Mouse (Mus musculus): ENCODE measurements around the gene Pgap2. TPM values are rescaled to one million over a fixed set of nuclear protein-coding genes. Genes with fewer than 3 reads are reported as not detected.

Gene Pgap2
- polyA plus RNA-seq (2017; shearing (Covaris generic)) = 37.9 TPM

DNA sequence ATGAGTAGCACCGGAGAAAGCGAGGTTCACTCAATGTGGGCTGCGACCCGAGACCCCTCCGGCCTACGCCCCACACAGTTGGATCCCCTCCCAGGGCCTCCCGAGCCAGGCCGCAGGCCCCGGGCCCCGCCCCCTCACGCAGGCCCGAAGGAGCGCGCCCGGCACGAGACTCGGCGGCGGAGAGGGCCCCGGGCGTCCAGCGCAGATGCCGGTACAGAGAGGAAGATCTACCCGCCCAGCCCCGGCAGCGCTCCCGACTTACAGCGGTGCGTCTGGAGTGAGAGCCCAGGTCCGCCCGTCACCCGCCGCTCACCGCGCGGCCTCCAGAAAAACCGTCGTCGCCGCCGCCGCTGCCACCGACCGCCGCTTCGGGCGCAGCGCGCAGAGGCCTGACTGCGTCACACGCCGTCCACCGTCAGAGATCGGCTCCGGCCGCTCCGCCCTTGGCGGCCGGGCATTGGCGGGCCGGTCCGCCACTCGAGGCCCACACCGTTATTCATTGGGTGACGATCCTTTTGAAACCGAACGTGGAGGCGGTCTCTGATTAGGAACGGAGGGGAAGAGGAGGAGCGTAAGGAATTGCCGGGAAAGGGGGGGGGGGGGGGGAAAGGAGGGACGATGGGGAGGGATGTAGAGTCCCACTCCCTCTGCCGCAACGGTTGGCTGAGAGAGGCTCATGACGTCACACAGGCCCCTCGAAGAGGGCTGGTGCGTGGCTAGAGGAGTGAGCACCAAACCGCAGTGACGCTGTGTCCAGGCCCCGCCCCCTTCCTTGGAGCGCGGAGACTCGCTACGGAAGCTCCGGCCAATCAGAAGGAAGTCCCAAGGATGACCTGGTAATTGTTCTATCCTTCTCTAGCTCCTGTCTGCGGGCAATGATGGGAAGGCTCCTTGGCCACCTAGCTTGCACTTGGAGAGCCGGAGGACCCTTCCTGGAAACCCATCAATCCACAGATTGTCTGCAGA, at the start of gene Pgap2, which contains the start of gene Nup98:
Gene Pgap2, plus strand, starts transcription at position 453 of the 966 bp plus-strand sequence.
Gene Nup98, minus strand, starts transcription at position 421 of the 966 bp plus-strand sequence.

GRCm38 (mm10) chr7:102255954-102256353, 45.9 kb downstream of the Pgap2 start, which contains the start of gene Rhog:
TSS of gene Rhog (minus strand) at chr7:102256054.

DNA sequence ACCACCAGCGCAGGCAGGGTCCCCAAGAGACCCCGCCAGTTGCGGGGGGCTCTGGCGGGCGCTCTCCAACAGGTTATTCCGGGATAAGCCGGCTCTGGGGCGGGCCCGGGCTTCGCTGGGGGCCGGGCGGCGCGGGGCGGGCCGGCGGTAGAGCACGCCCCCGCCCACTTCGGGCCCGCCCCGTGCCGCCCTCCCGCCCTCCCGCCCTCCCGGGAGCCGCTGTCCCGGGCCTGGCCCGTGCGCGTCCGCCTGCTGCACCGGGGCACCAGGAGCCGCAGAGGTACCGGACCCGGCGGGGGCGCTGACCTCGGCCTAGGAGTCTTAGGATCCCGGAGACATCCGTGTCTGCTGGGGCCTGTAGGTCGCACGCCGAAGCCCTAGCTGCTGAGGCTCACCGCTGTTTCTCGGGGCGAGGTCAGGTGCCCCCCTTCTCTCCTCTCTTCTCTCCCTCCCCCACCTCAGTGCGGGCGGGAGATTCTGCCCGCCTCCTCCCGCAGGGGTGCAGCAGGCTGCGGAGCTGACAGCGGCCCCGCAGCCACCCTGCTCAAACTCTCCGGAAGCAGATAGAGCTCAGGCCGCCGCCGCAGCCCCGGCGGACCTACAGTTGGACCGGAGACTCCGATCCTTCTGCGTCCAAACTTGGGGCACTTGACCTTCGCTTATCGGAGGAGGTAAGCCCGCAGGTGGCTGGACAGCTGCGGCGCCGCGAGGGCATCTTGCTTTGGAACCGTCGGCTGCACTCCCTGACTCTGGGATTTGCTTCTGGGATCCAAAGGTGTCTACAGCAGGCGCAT, 57.8 kb downstream of the Pgap2 start, which contains the start of gene Stim1:
Gene Stim1, plus strand, starts transcription at position 206 of the 794 bp plus-strand sequence.

Other genes starting within 250 kb of the Pgap2 start
- gene Il18bp, start 191.5 kb upstream of the Pgap2 start, polyA plus RNA-seq (2017; shearing (Covaris generic)) = 3.2 TPM
- gene Rnf121, start 144.7 kb upstream of the Pgap2 start, polyA plus RNA-seq (2017; shearing (Covaris generic)) = 20.0 TPM
- gene Xndc1, start 144.7 kb upstream of the Pgap2 start, polyA plus RNA-seq (2017; shearing (Covaris generic)) = 27.8 TPM
- gene Xntrpc, start 144.5 kb upstream of the Pgap2 start, polyA plus RNA-seq (2017; shearing (Covaris generic)) = 0.20 TPM
- gene Trpc2, start 127.1 kb upstream of the Pgap2 start, polyA plus RNA-seq (2017; shearing (Covaris generic)) = not detected
- gene Art1, start 108.5 kb upstream of the Pgap2 start, polyA plus RNA-seq (2017; shearing (Covaris generic)) = not detected
- 0.25 TPM for gene Art5, start 100.7 kb upstream of the Pgap2 start, polyA plus RNA-seq (2017; shearing (Covaris generic))
- not detected for gene Chrna10, start 93.4 kb upstream of the Pgap2 start, polyA plus RNA-seq (2017; shearing (Covaris generic))
- 187 TPM for gene Nup98, start within 50 bp of the Pgap2 start, polyA plus RNA-seq (2017; shearing (Covaris generic))
- gene Rhog, start 45.8 kb downstream of the Pgap2 start, polyA plus RNA-seq (2017; shearing (Covaris generic)) = 608 TPM
- gene Stim1, start 57.6 kb downstream of the Pgap2 start, polyA plus RNA-seq (2017; shearing (Covaris generic)) = 165 TPM
- gene Rrm1, start 231.5 kb downstream of the Pgap2 start, polyA plus RNA-seq (2017; shearing (Covaris generic)) = 50.3 TPM